Mouse (Mus musculus) Patski (cell line): ENCODE results near the gene Psg19. TPM values are rescaled to one million over a fixed set of nuclear protein-coding genes. Genes with fewer than 3 reads are reported as not detected.
"Not testable (repeated sequence)": the region's sequence is repeated elsewhere in the genome, so short reads cannot be mapped to it uniquely, and the experiment has no call there.

Experiments used
- ATAC-seq: fragments of 100-300 bp; one replicate; pipeline ENCODE4 v1.8.0; 2021
- CTCF ChIA-PET: fragments of 350-600 bp; sonication (Branson Sonifier 250); formaldehyde crosslinking; loops from one replicate; lab custom pipeline; 2022; ENCODE audit warnings: inconsistent platforms; lab: Charles Lee
- POLR2A ChIA-PET: fragments of 350-600 bp; sonication (Branson Sonifier 250); formaldehyde crosslinking; loops from one replicate; lab custom pipeline; 2022; ENCODE audit warnings: antibody characterized with exemption, inconsistent platforms; lab: Charles Lee
- DNase-seq: peaks from one replicate; pipeline ENCODE4 v3.0.0-alpha.2; 2011; ENCODE audit warnings: low read depth, low spot score
- H3K27me3 ChIP-seq: fragments of 371-371 bp; one replicate; pipeline ENCODE4 v1.5.1; 2021
- CTCF ChIP-seq: fragments of 100-300 bp; IDR thresholded peaks from one replicate; pipeline ENCODE4 v1.5.1; 2021
- in situ Hi-C: fragments of 300-500 bp; cut with MboI; formaldehyde crosslinking; loops from 3 replicates; pipeline ENCODE4 v1.11.1; 2018; ENCODE audit warnings: low pct_unique_long_range_greater_than_20kb, mixed read lengths
- polyA plus RNA-seq: library from polyadenylated mRNA; unstranded; gene quantifications from one replicate; pipeline ENCODE4 v1.2.3, GENCODE M21; 2021

Gene Psg19
- polyA plus RNA-seq, 1 experiment from 2014 or later = not detected

DNA sequence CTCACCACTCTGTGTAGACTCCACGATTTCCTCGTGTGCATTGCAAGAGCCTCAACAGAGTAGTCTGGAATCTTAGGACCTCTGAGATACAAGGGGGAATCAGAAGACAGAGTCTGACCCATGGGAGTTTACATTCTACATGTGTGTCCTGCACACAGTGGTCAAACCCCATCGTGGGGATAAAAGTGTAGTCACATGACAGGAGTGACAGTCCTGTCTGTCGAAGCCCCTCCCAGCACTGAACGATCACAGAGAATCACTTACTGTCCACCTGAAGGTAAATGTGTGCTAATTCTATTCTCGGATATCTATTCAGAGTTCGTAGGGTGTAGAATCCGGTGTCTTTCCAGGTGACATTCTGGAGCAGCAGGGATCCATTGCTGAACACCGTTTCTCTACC lies 20.0 kb upstream of the Psg19 start:
- no peak for ATAC-seq
- DNase-seq = no peak
- in situ Hi-C loops = loop anchor here (25.0 kb wide), 1 partner anchor 281 kb away; the partner anchor contains the start of gene Psg25
- CTCF ChIA-PET = no interaction called here
- POLR2A ChIA-PET = no interaction called here
- peaks cover 5% of the 10 kb centered on the region for H3K27me3 ChIP-seq
- no peak for TF ChIP-seq CTCF

DNA sequence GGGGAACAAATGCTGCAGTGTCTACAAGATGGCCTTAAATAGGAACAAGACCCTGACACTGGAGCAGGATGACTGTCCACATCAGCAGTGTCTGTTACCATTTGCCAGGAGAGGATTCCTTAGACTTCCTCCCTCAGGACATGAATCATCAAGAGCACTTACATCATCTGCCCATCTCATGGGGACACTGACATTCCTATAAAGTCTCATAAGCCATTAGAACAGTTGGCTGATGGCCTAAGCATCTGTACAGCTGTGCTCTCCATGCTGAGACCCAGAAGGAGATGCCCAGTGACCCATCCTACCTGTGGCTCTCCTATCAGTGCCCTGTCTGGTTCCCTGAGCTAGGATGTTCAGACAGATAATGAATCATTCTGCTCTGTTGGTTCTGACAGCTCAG lies 5.2 kb upstream of the Psg19 start:
- CTCF ChIA-PET = no interaction called here
- no peaks in the 10 kb centered on the region for H3K27me3 ChIP-seq
- DNase-seq = no peak
- in situ Hi-C loops = loop anchor here (25.0 kb wide), 1 partner anchor 266 kb away; the partner anchor contains the start of gene Psg25
- TF ChIP-seq CTCF = no peak
- POLR2A ChIA-PET = no interaction called here
- ATAC-seq = no peak

GRCm38 (mm10) chr7:18799129-18799528 lies 809 bp upstream of the Psg19 start:
- TF ChIP-seq CTCF = peak; percentile 19
- POLR2A ChIA-PET = no interaction called here
- ATAC-seq (no peak), DNase-seq (no peak)
- in situ Hi-C loops = loop anchor here (10.0 kb wide), 1 partner anchor 74 kb away; no protein-coding TSS in a partner anchor
- no peaks in the 10 kb centered on the region for H3K27me3 ChIP-seq
- CTCF ChIA-PET = no interaction called here

GRCm38 (mm10) chr7:18790671-18791070 lies 7.6 kb downstream of the Psg19 start:
- DNase-seq, POLR2A ChIA-PET, CTCF ChIA-PET, ATAC-seq: not testable (repeated sequence)
- peaks cover 32% of the 10 kb centered on the region for H3K27me3 ChIP-seq
- in situ Hi-C loops = loop anchor here (10.0 kb wide), 1 partner anchor 66 kb away; no protein-coding TSS in a partner anchor

DNA sequence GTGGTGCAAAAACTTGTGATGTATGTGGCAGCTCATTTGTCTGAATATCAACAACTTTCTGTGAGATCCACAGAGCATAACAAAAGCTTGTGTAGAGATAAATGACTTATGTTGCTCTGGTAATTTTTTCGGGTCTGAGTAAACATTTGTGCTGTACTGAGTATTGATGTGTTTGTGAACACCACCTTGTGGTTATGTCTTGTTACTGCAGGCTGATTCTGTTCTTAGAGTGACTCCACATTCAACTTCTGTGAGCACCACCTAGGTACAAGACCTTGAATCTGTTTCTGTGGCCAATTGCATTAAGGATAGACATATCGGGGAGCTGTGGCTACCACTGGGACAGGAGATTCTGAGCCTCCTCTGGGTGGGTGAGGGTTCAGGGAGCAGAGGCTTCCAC lies 17.0 kb downstream of the Psg19 start:
- CTCF ChIA-PET, H3K27me3 ChIP-seq, POLR2A ChIA-PET, DNase-seq, in situ Hi-C loops: not testable (repeated sequence)
- peak; percentile 17 for TF ChIP-seq CTCF
- peak; percentile 54 for ATAC-seq

- DNase-seq (no peak), ATAC-seq (no peak)
- no peak for TF ChIP-seq CTCF
- POLR2A ChIA-PET = no interaction called here
- in situ Hi-C loops = no loop called here
- CTCF ChIA-PET = no interaction called here
- no peaks in the 10 kb centered on the region for H3K27me3 ChIP-seq
Observed at GRCm38 (mm10) chr7:18779337-18779781, 19.0 kb downstream of the Psg19 start.

- H3K27me3 ChIP-seq, POLR2A ChIA-PET, in situ Hi-C loops: not testable (repeated sequence)
Observed at GRCm38 (mm10) chr7:18762885-18763284, 35.4 kb downstream of the Psg19 start.

GRCm38 (mm10) chr7:18760152-18760551 lies 38.2 kb downstream of the Psg19 start:
- CTCF ChIA-PET, ATAC-seq, in situ Hi-C loops, DNase-seq, POLR2A ChIA-PET, H3K27me3 ChIP-seq: not testable (repeated sequence)

More at GRCm38 (mm10) chr7:18762885-18763284, 35.4 kb downstream of the Psg19 start:
- ATAC-seq, DNase-seq, CTCF ChIA-PET: not testable (repeated sequence)

DNA sequence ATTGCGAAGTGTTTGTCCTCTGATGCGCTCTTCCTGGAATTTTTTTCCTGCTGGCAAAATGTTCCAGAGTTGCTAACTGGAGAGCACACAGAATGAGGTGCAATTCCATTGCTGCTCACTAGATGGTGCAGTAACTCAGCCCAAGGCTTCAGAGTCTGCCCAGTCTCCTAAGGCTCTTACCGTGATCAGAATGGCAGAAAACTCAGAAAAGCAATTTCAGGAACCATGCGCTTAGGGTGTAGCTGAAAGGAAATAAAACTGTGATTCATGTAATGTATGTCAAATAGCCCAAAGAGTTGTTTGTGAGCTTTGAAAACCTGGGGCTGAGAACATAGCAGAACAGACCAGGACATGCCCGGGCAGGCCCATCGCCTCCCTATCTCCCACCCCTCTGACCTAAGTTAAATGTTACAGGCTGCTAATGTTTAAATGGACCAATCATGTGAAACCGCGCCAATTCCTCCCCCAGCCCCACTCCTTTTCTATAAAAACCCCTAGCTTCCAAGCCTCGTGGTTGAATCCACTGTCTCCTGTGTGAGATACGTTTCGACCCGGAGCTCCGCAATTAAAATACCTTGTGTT lies 48.3 kb downstream of the Psg19 start:
- DNase-seq, H3K27me3 ChIP-seq, POLR2A ChIA-PET: not testable (repeated sequence)
- CTCF ChIA-PET = interaction anchor here (1.3 to 2.0 kb wide), 3 partner anchors 119 to 134 kb away, joined by 3 to 7 read pairs (median 5); no protein-coding TSS in a partner anchor
- in situ Hi-C loops = loop anchor here (10.0 kb wide), 1 partner anchor 125 kb away; the partner anchor contains the start of gene Pglyrp1
- peak; percentile 84 for ATAC-seq
- peak; percentile 81 for TF ChIP-seq CTCF

- in situ Hi-C loops = loop anchor here (10.0 kb wide), 1 partner anchor 126 kb away; the partner anchor contains the start of gene Pglyrp1
Observed at GRCm38 (mm10) chr7:18748994-18749895, 49.1 kb downstream of the Psg19 start.

DNA sequence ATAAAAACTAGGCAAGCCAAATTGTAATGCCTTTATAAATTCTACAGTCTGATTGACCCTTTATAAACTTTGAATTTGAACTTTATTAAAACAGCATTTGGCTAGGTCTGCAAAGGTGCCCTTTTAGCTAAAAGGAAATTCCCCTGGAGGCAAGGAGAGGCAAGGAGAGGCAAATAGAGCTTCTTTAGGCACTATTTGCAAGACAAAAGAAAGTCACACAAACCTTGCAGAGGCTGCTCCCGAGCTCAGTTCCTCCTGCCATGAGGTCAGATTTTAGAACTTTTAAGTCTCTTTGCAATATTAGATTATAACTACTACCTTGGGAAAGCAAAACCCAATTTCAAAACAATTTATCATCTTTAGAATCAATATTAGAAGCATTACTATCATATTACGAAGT lies 50.9 kb downstream of the Psg19 start:
- in situ Hi-C loops = loop anchor here (10.0 kb wide), 1 partner anchor 127 kb away; the partner anchor contains the start of gene Pglyrp1
- H3K27me3 ChIP-seq, DNase-seq, ATAC-seq, POLR2A ChIA-PET, CTCF ChIA-PET: not testable (repeated sequence)

More at GRCm38 (mm10) chr7:18748994-18749895, 49.1 kb downstream of the Psg19 start:
- CTCF ChIA-PET = interaction anchor here (1.3 to 2.0 kb wide), 3 partner anchors 119 to 135 kb away, joined by 3 to 7 read pairs (median 5); no protein-coding TSS in a partner anchor
- POLR2A ChIA-PET = interaction anchor here (0.6 kb wide), 1 partner anchor 92 kb away, joined by 3 read pairs; no protein-coding TSS in a partner anchor
- H3K27me3 ChIP-seq = peaks cover 7% of the 10 kb centered on the region
- no peak for TF ChIP-seq CTCF
- DNase-seq = no peak
- peak; percentile 17 for ATAC-seq
